8 mouse cellular contexts compared by ENCODE assay signal in the genomic region with DNA sequence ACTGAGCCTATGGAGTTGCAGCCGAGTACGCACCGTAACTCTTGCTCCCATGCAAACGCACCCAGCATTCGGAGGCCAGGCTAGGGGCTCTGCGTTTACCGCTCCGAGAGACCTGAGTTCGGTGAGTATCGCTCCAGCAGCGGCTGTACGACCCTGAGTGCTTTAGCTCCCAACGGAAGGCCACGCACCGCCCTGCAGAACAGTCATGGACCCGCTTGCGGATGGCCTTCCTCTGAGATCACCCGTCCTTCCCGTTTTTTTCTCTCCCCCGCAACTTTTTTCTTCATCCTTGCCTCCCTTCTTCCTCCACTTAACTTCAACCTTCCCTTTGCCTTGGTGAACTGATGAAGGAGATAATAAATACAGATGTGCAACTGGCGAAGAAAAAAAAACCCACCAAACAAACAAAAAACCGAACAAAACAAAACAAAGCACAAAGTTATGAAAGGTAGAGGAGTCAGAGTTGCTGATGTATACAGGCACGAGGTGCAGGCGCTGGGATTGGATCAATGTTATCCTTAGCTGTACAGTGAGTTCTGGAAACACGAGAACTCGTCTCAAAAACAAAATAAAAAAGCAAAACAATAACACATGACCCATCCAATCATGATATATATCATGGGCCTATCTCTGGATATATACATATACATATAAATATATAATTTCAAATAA. TPM values are rescaled to one million over a fixed set of nuclear protein-coding genes. Genes with fewer than 3 reads are reported as not detected.
DNase-seq lines count a peak whose midpoint lies in the region; ATAC-seq and TF ChIP-seq lines count a peak whose summit lies in the region.

No protein-coding gene starts in this region.

- H3K79me2 ChIP-seq in C2C12 (ENCODE audit: control insufficient read depth, insufficient read depth): peaks cover 9% of the 10 kb centered on the region

- peak; percentile 18 for DNase-seq in embryo, embryonic 10 days (ENCODE audit: low spot score)
- DNase-seq in embryo, embryonic 9.5 days (ENCODE audit: extremely low spot score): no peak
- peak; percentile 43 for DNase-seq in forebrain, embryonic 14.5 days (ENCODE audit: low spot score)
- no peak for DNase-seq in frontal cortex, postnatal 10 days (ENCODE audit: low spot score in 2 of 2)
- DNase-seq in right cerebral cortex, adult 2 months (ENCODE audit: low spot score in 2 of 2): no peak

- WGBS in forebrain, embryonic 14.5 days: under 1% methylated on average over 26 of the region's 26 CpGs
- under 1% methylated on average over 26 of the region's 26 CpGs for WGBS in liver, embryonic 16.5 days (ENCODE audit: insufficient replicate concordance)

- no peaks in the 10 kb centered on the region for H3K79me3 ChIP-seq in C2C12 (ENCODE audit: low read depth)

- no peaks in the 10 kb centered on the region for H3K27me3 ChIP-seq in C2C12 (ENCODE audit: control insufficient read depth, insufficient read depth, insufficient read length)
- no peaks in the 10 kb centered on the region for H3K27me3 ChIP-seq in forebrain, embryonic 14.5 days (replicated peaks; ENCODE audit: control insufficient read depth, insufficient read depth, low read length)
- H3K27me3 ChIP-seq in liver, embryonic 16.5 days (ENCODE audit: control insufficient read depth, insufficient read depth, low read depth, low read length): no peaks in the 10 kb centered on the region

- TF ChIP-seq CTCF in C2C12 (IDR thresholded peaks at IDR 0.05; ENCODE audit: control insufficient read depth, insufficient read depth, insufficient read length): no peak

- no peaks in the 10 kb centered on the region for H3K9me3 ChIP-seq in forebrain, embryonic 14.5 days (replicated peaks; ENCODE audit: control insufficient read depth, low read length)
- no peaks in the 10 kb centered on the region for H3K9me3 ChIP-seq in liver, embryonic 16.5 days (replicated peaks; ENCODE audit: control insufficient read depth, low read length)

- peaks cover 11% of the 10 kb centered on the region for H3K4me1 ChIP-seq in forebrain, embryonic 14.5 days (ENCODE audit: control insufficient read depth, insufficient read depth, low read length)
- H3K4me1 ChIP-seq in liver, embryonic 16.5 days (ENCODE audit: control insufficient read depth, low read depth, low read length): peaks cover 26% of the 10 kb centered on the region

- peak overlapping the region; percentile 59 for H3ac ChIP-seq in C2C12 (ENCODE audit: control insufficient read depth, insufficient read length, low read depth)

- peak overlapping the region; percentile 34 for H3K4me3 ChIP-seq in C2C12 (ENCODE audit: insufficient read depth, poor library complexity, severe bottlenecking)
- H3K4me3 ChIP-seq in forebrain, embryonic 14.5 days (ENCODE audit: low read depth, low read length): peak overlapping the region; percentile 57
- peak overlapping the region; percentile 73 for H3K4me3 ChIP-seq in liver, embryonic 16.5 days (ENCODE audit: low read depth, low read length)

- H3K9ac ChIP-seq in forebrain, embryonic 14.5 days (ENCODE audit: low read length): peak overlapping the region; percentile 64
- H3K9ac ChIP-seq in liver, embryonic 16.5 days (ENCODE audit: low read depth, low read length): peak overlapping the region; percentile 72

- peak; percentile 32 for ATAC-seq in forebrain, embryonic 14.5 days
- no peak; the same call in 1 of the 2 replicates for ATAC-seq in liver, embryonic 16.5 days (ENCODE audit: low read depth)
- ATAC-seq in inflammation-experienced regulatory T-cells, adult 6 months: no peak

- H3K4me2 ChIP-seq in forebrain, embryonic 14.5 days (ENCODE audit: low read length): peak overlapping the region; percentile 62
- H3K4me2 ChIP-seq in liver, embryonic 16.5 days (ENCODE audit: low read depth, low read length): peak overlapping the region; percentile 79

- H3K36me3 ChIP-seq in C2C12 (ENCODE audit: control insufficient read depth, insufficient read depth): no peaks in the 10 kb centered on the region
- H3K36me3 ChIP-seq in forebrain, embryonic 14.5 days (ENCODE audit: control insufficient read depth, insufficient read depth, low read length): no peaks in the 10 kb centered on the region
- no peaks in the 10 kb centered on the region for H3K36me3 ChIP-seq in liver, embryonic 16.5 days (ENCODE audit: control insufficient read depth, insufficient read depth)

- peak overlapping the region; percentile 86 for H3K27ac ChIP-seq in forebrain, embryonic 14.5 days (ENCODE audit: low read depth, low read length)
- H3K27ac ChIP-seq in liver, embryonic 16.5 days (ENCODE audit: low read length): peak overlapping the region; percentile 83

TF ChIP-seq in C2C12, 6 proteins besides CTCF, POLR2A, EP300 and RAD21:
- TF ChIP-seq MAX (IDR thresholded peaks at IDR 0.05): no peak

RNA-seq across cellular contexts. Expression of gene Zfp692, which starts 4.0 kb away (rescaled TPM):
- 6.8 TPM for polyA plus RNA-seq in C2C12 (2012; fragmentation: generic; extraction: Trizol)
- 13.1 and 14.2 TPM in 2 replicates for polyA plus RNA-seq in forebrain, embryonic 14.5 days (2014; fragmentation: Nextera tagmentation; extraction: Ambion mirVana)
- polyA plus RNA-seq in liver, embryonic 16.5 days (2015; fragmentation: Nextera tagmentation; extraction: Ambion mirVana): 9.8 and 10.1 TPM in 2 replicates
- 10 to 100 TPM in 1 of 3 experiments, 1 to 10 TPM in 2; 7.6 to 10.2 (median 7.8) TPM for polyA plus RNA-seq in inflammation-experienced regulatory T-cells, adult 6 months (2017; shearing (Covaris generic))

RNA-seq across cellular contexts. Expression of gene Zfp672, which starts 27.2 kb away (rescaled TPM):
- 12.5 TPM for polyA plus RNA-seq in C2C12 (2012; fragmentation: generic; extraction: Trizol)
- polyA plus RNA-seq in forebrain, embryonic 14.5 days (2014; fragmentation: Nextera tagmentation; extraction: Ambion mirVana): 38.8 and 45.4 TPM in 2 replicates
- polyA plus RNA-seq in liver, embryonic 16.5 days (2015; fragmentation: Nextera tagmentation; extraction: Ambion mirVana): 33.8 and 36.6 TPM in 2 replicates
- 10 to 100 TPM; 40.5 to 41.4 (median 41.1) TPM for polyA plus RNA-seq in inflammation-experienced regulatory T-cells, adult 6 months (2017; shearing (Covaris generic))

RNA-seq across cellular contexts. Expression of gene Sh3bp5l, which starts 27.6 kb away (rescaled TPM):
- polyA plus RNA-seq in C2C12 (2012; fragmentation: generic; extraction: Trizol): 30.8 TPM
- polyA plus RNA-seq in forebrain, embryonic 14.5 days (2014; fragmentation: Nextera tagmentation; extraction: Ambion mirVana): 29.5 and 43.3 TPM in 2 replicates
- polyA plus RNA-seq in liver, embryonic 16.5 days (2015; fragmentation: Nextera tagmentation; extraction: Ambion mirVana): 16.8 and 17.0 TPM in 2 replicates
- polyA plus RNA-seq in inflammation-experienced regulatory T-cells, adult 6 months (2017; shearing (Covaris generic)): 1 to 10 TPM; 5.1 to 7.9 (median 6.8) TPM

RNA-seq across cellular contexts. Expression of gene 4930438A08Rik, which starts 28.3 kb away (rescaled TPM):
- polyA plus RNA-seq in C2C12 (2012; fragmentation: generic; extraction: Trizol): 0.01 TPM
- polyA plus RNA-seq in forebrain, embryonic 14.5 days (2014; fragmentation: Nextera tagmentation; extraction: Ambion mirVana): not detected in 2 replicates
- 2.5 and 3.2 TPM in 2 replicates for polyA plus RNA-seq in liver, embryonic 16.5 days (2015; fragmentation: Nextera tagmentation; extraction: Ambion mirVana)
- not detected for polyA plus RNA-seq in inflammation-experienced regulatory T-cells, adult 6 months (2017; shearing (Covaris generic))

Comparison
In these comparisons a context has a peak if more than half of its experiments do, and no peak if none do; other contexts are left out.
1. DNase-seq: peak in embryo, embryonic 10 days (single experiment) and forebrain, embryonic 14.5 days (single experiment); none in embryo, embryonic 9.5 days (single experiment), frontal cortex, postnatal 10 days (0 of 2) and right cerebral cortex, adult 2 months (0 of 2).
2. Peak in every context shown above with its lines, with median percentiles within 50 percentile points of each other: H3K4me3 ChIP-seq.